Mouse (Mus musculus) heart, postnatal 25 days (tissue): Measurements from ENCODE around the gene Fads3. TPM values are rescaled to one million over a fixed set of nuclear protein-coding genes. Genes with fewer than 3 reads are reported as not detected.

Experiments used
- DNase-seq: peaks from one replicate; pipeline ENCODE4 v3.0.0; 2022; ENCODE audit warnings: low spot score
- intact Hi-C: fragments of 180-260 bp; cut with DNase I; formaldehyde crosslinking; loops from one replicate; pipeline ENCODE4 v1.15.1; 2025
- total RNA-seq, 2 experiments: library from RNA; stranded (reverse); gene quantifications; 2 replicates each; pipeline ENCODE4 v1.2.3; 2021

Fads3 gene
- total RNA-seq, 2 experiments from 2014 or later, result 35.9 to 36.0 TPM

GRCm38 (mm10) chr19:10064173-10065012 lies 23.0 kb downstream of the Fads3 start:
- DNase-seq, result no peak
- intact Hi-C loops, result no loop called here

GRCm38 (mm10) chr19:10065465-10066188 lies 24.3 kb downstream of the Fads3 start:
- DNase-seq, result no peak
- intact Hi-C loops, result no loop called here

- DNase-seq, result no peak
- intact Hi-C loops, result no loop called here
Observed at GRCm38 (mm10) chr19:10066189-10066500, 24.8 kb downstream of the Fads3 start.

GRCm38 (mm10) chr19:10066502-10066901 lies 25.1 kb downstream of the Fads3 start:
- intact Hi-C loops, result no loop called here
- DNase-seq, result no peak

- intact Hi-C loops, result no loop called here
- DNase-seq, result no peak
Observed at GRCm38 (mm10) chr19:10067701-10068100, 26.3 kb downstream of the Fads3 start.

- no peak for DNase-seq
- intact Hi-C loops, result no loop called here
Observed at GRCm38 (mm10) chr19:10070186-10070980, 29.0 kb downstream of the Fads3 start.

GRCm38 (mm10) chr19:10071166-10071565 lies 29.8 kb downstream of the Fads3 start:
- intact Hi-C loops, result no loop called here
- no peak for DNase-seq

- DNase-seq, result no peak
- intact Hi-C loops, result no loop called here
Observed at GRCm38 (mm10) chr19:10071892-10072291, 30.5 kb downstream of the Fads3 start.

- DNase-seq, result no peak
- intact Hi-C loops, result no loop called here
Observed at GRCm38 (mm10) chr19:10073145-10073544, 31.8 kb downstream of the Fads3 start.

GRCm38 (mm10) chr19:10078392-10078791 lies 37.0 kb downstream of the Fads3 start:
- DNase-seq, result no peak
- intact Hi-C loops, result no loop called here

GRCm38 (mm10) chr19:10080384-10080783 lies 39.0 kb downstream of the Fads3 start:
- intact Hi-C loops, result no loop called here
- no peak for DNase-seq

GRCm38 (mm10) chr19:10082105-10082504 lies 40.7 kb downstream of the Fads3 start:
- DNase-seq, result no peak
- intact Hi-C loops, result no loop called here

GRCm38 (mm10) chr19:10085454-10085853 lies 44.1 kb downstream of the Fads3 start:
- DNase-seq, result no peak
- intact Hi-C loops, result no loop called here

GRCm38 (mm10) chr19:10086976-10087375 lies 45.6 kb downstream of the Fads3 start:
- intact Hi-C loops, result no loop called here
- no peak for DNase-seq

- no peak for DNase-seq
- intact Hi-C loops, result no loop called here
Observed at GRCm38 (mm10) chr19:10093829-10094228, 52.5 kb downstream of the Fads3 start.

- DNase-seq, result no peak
- intact Hi-C loops, result no loop called here
Observed at GRCm38 (mm10) chr19:10094695-10095094, 53.3 kb downstream of the Fads3 start.

- intact Hi-C loops, result no loop called here
- DNase-seq, result no peak
Observed at GRCm38 (mm10) chr19:10096371-10096876, 55.1 kb downstream of the Fads3 start.

- DNase-seq, result no peak
- intact Hi-C loops, result no loop called here
Observed at GRCm38 (mm10) chr19:10097826-10098225, 56.5 kb downstream of the Fads3 start.

GRCm38 (mm10) chr19:10100631-10101071 lies 59.3 kb downstream of the Fads3 start:
- peak; percentile 60 for DNase-seq
- intact Hi-C loops, result loop anchor here (5.0 kb wide), 3 partner anchors 63 to 98 kb away; partner anchors contain the start of genes Best1, Fads1 and Rab3il1
